Mouse (Mus musculus) intestine, postnatal 0 days (tissue): ENCODE results near the gene Gemin5. TPM values are rescaled to one million over a fixed set of nuclear protein-coding genes. Genes with fewer than 3 reads are reported as not detected.

ENCODE experiments used
- ATAC-seq: fragments of 200-750 bp; cut with Nextera tagmentation; 2 replicates; pipeline ENCODE4 v1.8.0; 2017; ENCODE audit warnings: mild to moderate bottlenecking, moderate TSS enrichment, moderate library complexity
- H3K27ac ChIP-seq: fragments of 300-500 bp; sonication (generic); 2 replicates; pipeline ENCODE4 v1.5.1; 2014; ENCODE audit warnings: mild to moderate bottlenecking, low read depth, low read length, moderate library complexity
- H3K27me3 ChIP-seq: fragments of 300-500 bp; sonication (generic); replicated peaks from 2 replicates; pipeline ENCODE4 v1.6.1; 2014; ENCODE audit warnings: low read length, mixed read lengths; ENCODE audit not compliant: control insufficient read depth, insufficient read depth
- H3K36me3 ChIP-seq: fragments of 300-500 bp; sonication (generic); 2 replicates; pipeline ENCODE4 v1.6.1; 2014; ENCODE audit warnings: mild to moderate bottlenecking, moderate library complexity; ENCODE audit not compliant: control insufficient read depth, insufficient read depth
- H3K4me1 ChIP-seq: fragments of 300-500 bp; sonication (generic); replicated peaks from 2 replicates; pipeline ENCODE4 v1.6.1; 2014; ENCODE audit warnings: antibody characterized with exemption, low read length, mixed read lengths; ENCODE audit not compliant: control insufficient read depth, insufficient read depth
- H3K4me2 ChIP-seq: fragments of 300-500 bp; sonication (generic); replicated peaks from 2 replicates; pipeline ENCODE4 v1.6.1; 2014; ENCODE audit warnings: low read depth, mild to moderate bottlenecking, moderate library complexity
- H3K4me3 ChIP-seq: fragments of 300-500 bp; sonication (generic); 2 replicates; pipeline ENCODE4 v1.5.1; 2014; ENCODE audit warnings: low read depth, low read length
- H3K9ac ChIP-seq: fragments of 300-500 bp; sonication (generic); 2 replicates; pipeline ENCODE4 v1.6.1; 2014; ENCODE audit warnings: mild to moderate bottlenecking, low read depth, low read length
- H3K9me3 ChIP-seq: fragments of 300-500 bp; sonication (generic); 2 replicates; pipeline ENCODE4 v1.6.1; 2016; ENCODE audit warnings: mixed run types; ENCODE audit not compliant: control insufficient read depth
- CTCF ChIP-seq: sonication (generic); IDR thresholded peaks from 2 replicates; pipeline ENCODE4 v1.5.1; 2016; ENCODE audit warnings: low read depth, mild to moderate bottlenecking, control low read depth, antibody characterized with exemption, moderate library complexity
- whole genome bisulfite sequencing: fragments of 180-500 bp; shearing (Covaris S2); extraction: QIAGEN DNeasy Blood & Tissue Kit; methylation state at CpG from one replicate; pipeline ENCODE4 v1.1.7; 2014; 5-methylcytosine and 5-hydroxymethylcytosine counted together
- polyA plus RNA-seq: library from polyadenylated mRNA; unstranded; fragments of >200 nt; fragmentation: Nextera tagmentation; extraction: Ambion mirVana; gene quantifications from 2 replicates; pipeline ENCODE4 v1.2.1, GENCODE M21; 2015

Gemin5 gene
- polyA plus RNA-seq, 1 experiment from 2014 or later = 4.0 TPM

- Histone ChIP-seq H3K36me3 (peaks cover 32% of the 10 kb centered on the region), H3K4me1 (peaks cover 3% of the 10 kb centered on the region; the same call in 1 of the 2 replicates), H3K9me3 (no peaks in the 10 kb centered on the region), H3K27me3 (no peaks in the 10 kb centered on the region), H3K4me2 (no peak overlapping the region), H3K9ac (no peak overlapping the region), H3K4me3 (no peak overlapping the region), H3K27ac (no peak overlapping the region)
- ATAC-seq = no peak
- TF ChIP-seq CTCF = no peak
- 85% methylated on average over 4 of the region's 4 CpGs for WGBS
These were observed 60.5 kb downstream of the Gemin5 start for GRCm38 (mm10) chr11:58107664-58108337.

- Histone ChIP-seq H3K9ac (no peak overlapping the region), H3K4me2 (no peak overlapping the region), H3K36me3 (peaks cover 27% of the 10 kb centered on the region), H3K9me3 (no peaks in the 10 kb centered on the region), H3K27ac (no peak overlapping the region), H3K4me1 (peaks cover 3% of the 10 kb centered on the region; the same call in 1 of the 2 replicates), H3K4me3 (no peak overlapping the region), H3K27me3 (no peaks in the 10 kb centered on the region)
- no peak for ATAC-seq
- WGBS = 45% methylated on average over 3 of the region's 3 CpGs
- peak; percentile 45 for TF ChIP-seq CTCF
These were observed 61.3 kb downstream of the Gemin5 start for GRCm38 (mm10) chr11:58107009-58107408.

GRCm38 (mm10) chr11:58104351-58104791 lies 64.0 kb downstream of the Gemin5 start:
- Histone ChIP-seq H3K36me3 (0 out of 2 replicates have a peak, but pooled peaks cover under 1% of the 10 kb centered on the region), H3K9ac (peak overlapping the region; percentile 71), H3K4me3 (peak overlapping the region; percentile 74), H3K9me3 (no peaks in the 10 kb centered on the region), H3K27ac (peak overlapping the region; percentile 93), H3K4me2 (peak overlapping the region; percentile 77), H3K4me1 (peaks cover 3% of the 10 kb centered on the region; the same call in 1 of the 2 replicates), H3K27me3 (no peaks in the 10 kb centered on the region)
- no peak for TF ChIP-seq CTCF
- peak; percentile 42 for ATAC-seq
- WGBS = under 1% methylated on average over 24 of the region's 24 CpGs

- peak; percentile 99 for ATAC-seq
- under 1% methylated on average over 55 of the region's 55 CpGs for WGBS
These were observed 64.5 kb downstream of the Gemin5 start, which contains the start of gene Cnot8 for GRCm38 (mm10) chr11:58103697-58104306. Cnot8 (plus strand) TSS chr11:58104153.

GRCm38 (mm10) chr11:58103344-58103653 lies 65.0 kb downstream of the Gemin5 start:
- WGBS = 58% methylated on average over 13 of the region's 13 CpGs
- Histone ChIP-seq H3K4me2 (peak overlapping the region; percentile 77), H3K36me3 (no peaks in the 10 kb centered on the region), H3K4me3 (no peak overlapping the region), H3K9me3 (no peaks in the 10 kb centered on the region), H3K4me1 (peaks cover 3% of the 10 kb centered on the region; the same call in 1 of the 2 replicates), H3K9ac (no peak overlapping the region), H3K27ac (peak overlapping the region; percentile 50; the same call in 1 of the 2 replicates), H3K27me3 (no peaks in the 10 kb centered on the region)
- no peak for TF ChIP-seq CTCF
- peak; percentile 7; the same call in 1 of the 2 replicates for ATAC-seq

More at GRCm38 (mm10) chr11:58103697-58104306, 64.5 kb downstream of the Gemin5 start, which contains the start of gene Cnot8:
- Histone ChIP-seq H3K9me3 (no peaks in the 10 kb centered on the region), H3K4me2 (peak within 1 kb of the TSS; percentile 77), H3K4me1 (peaks cover 3% of the 10 kb centered on the region; the same call in 1 of the 2 replicates), H3K27ac (peak within 1 kb of the TSS; percentile 93), H3K27me3 (no peaks in the 10 kb centered on the region), H3K36me3 (no peaks in the 10 kb centered on the region), H3K4me3 (peak within 1 kb of the TSS; percentile 74), H3K9ac (peak within 1 kb of the TSS; percentile 71)
- TF ChIP-seq CTCF = no peak

GRCm38 (mm10) chr11:58102581-58103343 lies 65.6 kb downstream of the Gemin5 start:
- no peak overlapping the region for H3K9ac ChIP-seq
- WGBS = 85% methylated on average over 9 of the region's 9 CpGs
- H3K9me3 ChIP-seq = no peaks in the 10 kb centered on the region
- no peak overlapping the region for H3K27ac ChIP-seq
- H3K4me3 ChIP-seq = no peak overlapping the region
- no peaks in the 10 kb centered on the region for H3K27me3 ChIP-seq
- peaks cover 3% of the 10 kb centered on the region; the same call in 1 of the 2 replicates for H3K4me1 ChIP-seq
- no peak for ATAC-seq
- TF ChIP-seq CTCF = no peak
- peak overlapping the region; percentile 77; the same call in 1 of the 2 replicates for H3K4me2 ChIP-seq
- H3K36me3 ChIP-seq = no peaks in the 10 kb centered on the region
